Mouse (Mus musculus): ENCODE measurements around the gene Uxs1. TPM values are rescaled to one million over a fixed set of nuclear protein-coding genes. Genes with fewer than 3 reads are reported as not detected.
A peak's percentile ranks its signal among the peaks of the same experiment; 100 is the strongest.

Gene Uxs1
- 17.7 and 17.9 TPM in 2 replicates for polyA plus RNA-seq (2015; fragmentation: Nextera tagmentation; extraction: Ambion mirVana)

GRCm38 (mm10) chr1:43827763-43828194 lies at the start of gene Uxs1:
Gene Uxs1 (minus strand): TSS chr1:43827800.
- Histone ChIP-seq H3K27me3 (no peaks in the 10 kb centered on the region), H3K4me2 (replicated peaks) (peak within 1 kb of the TSS; percentile 93), H3K9me3 (no peaks in the 10 kb centered on the region), H3K4me3 (peak within 1 kb of the TSS; percentile 94), H3K9ac (replicated peaks) (peak within 1 kb of the TSS; percentile 86), H3K4me1 (peaks cover 39% of the 10 kb centered on the region), H3K36me3 (no peaks in the 10 kb centered on the region), H3K27ac (replicated peaks) (peak within 1 kb of the TSS; percentile 96)
- 2% methylated on average over 41 of the region's 41 CpGs for WGBS
- peak; percentile 99 for ATAC-seq (replicated peaks)

- no peaks in the 10 kb centered on the region for H3K27me3 ChIP-seq
- peak; percentile 58 for ATAC-seq (replicated peaks)
- H3K36me3 ChIP-seq: no peaks in the 10 kb centered on the region
- no peak overlapping the region for H3K9ac ChIP-seq (replicated peaks)
- H3K4me3 ChIP-seq: no peak overlapping the region
- WGBS: 74% methylated on average over 6 of the region's 6 CpGs
- no peak overlapping the region for H3K27ac ChIP-seq (replicated peaks)
- H3K9me3 ChIP-seq: no peaks in the 10 kb centered on the region
- H3K4me2 ChIP-seq (replicated peaks): no peak overlapping the region
- H3K4me1 ChIP-seq: no peaks in the 10 kb centered on the region
Measured at GRCm38 (mm10) chr1:43877233-43877632, 49.6 kb upstream of the Uxs1 start.

GRCm38 (mm10) chr1:43871116-43871515 lies 43.5 kb upstream of the Uxs1 start:
- Histone ChIP-seq H3K4me1 (no peaks in the 10 kb centered on the region), H3K36me3 (no peaks in the 10 kb centered on the region), H3K9me3 (no peaks in the 10 kb centered on the region), H3K4me3 (no peak overlapping the region), H3K27ac (replicated peaks) (no peak overlapping the region), H3K4me2 (replicated peaks) (no peak overlapping the region), H3K9ac (replicated peaks) (no peak overlapping the region), H3K27me3 (no peaks in the 10 kb centered on the region)
- no peak for ATAC-seq (replicated peaks)

- no peak overlapping the region for H3K4me3 ChIP-seq
- no peak overlapping the region for H3K9ac ChIP-seq (replicated peaks)
- no peak overlapping the region for H3K4me2 ChIP-seq (replicated peaks)
- H3K4me1 ChIP-seq: no peaks in the 10 kb centered on the region
- ATAC-seq (replicated peaks): no peak
- no peaks in the 10 kb centered on the region for H3K9me3 ChIP-seq
- no peaks in the 10 kb centered on the region for H3K27me3 ChIP-seq
- 90% methylated on average over 1 of the region's 1 CpGs for WGBS
- H3K27ac ChIP-seq (replicated peaks): no peak overlapping the region
- no peaks in the 10 kb centered on the region for H3K36me3 ChIP-seq
Measured at GRCm38 (mm10) chr1:43868510-43868909, 40.9 kb upstream of the Uxs1 start.

- Histone ChIP-seq H3K27ac (replicated peaks) (no peak overlapping the region), H3K9ac (replicated peaks) (no peak overlapping the region), H3K27me3 (no peaks in the 10 kb centered on the region), H3K4me1 (no peaks in the 10 kb centered on the region), H3K36me3 (no peaks in the 10 kb centered on the region), H3K9me3 (no peaks in the 10 kb centered on the region), H3K4me3 (no peak overlapping the region), H3K4me2 (replicated peaks) (no peak overlapping the region)
- no peak for ATAC-seq (replicated peaks)
Measured at GRCm38 (mm10) chr1:43864758-43865157, 37.2 kb upstream of the Uxs1 start.

GRCm38 (mm10) chr1:43862614-43863013 lies 35.0 kb upstream of the Uxs1 start:
- H3K4me1 ChIP-seq: no peaks in the 10 kb centered on the region
- H3K9ac ChIP-seq (replicated peaks): no peak overlapping the region
- no peak overlapping the region for H3K4me3 ChIP-seq
- no peaks in the 10 kb centered on the region for H3K9me3 ChIP-seq
- no peaks in the 10 kb centered on the region for H3K27me3 ChIP-seq
- ATAC-seq (replicated peaks): no peak
- WGBS: 98% methylated on average over 4 of the region's 4 CpGs
- no peak overlapping the region for H3K27ac ChIP-seq (replicated peaks)
- H3K4me2 ChIP-seq (replicated peaks): no peak overlapping the region
- H3K36me3 ChIP-seq: no peaks in the 10 kb centered on the region

GRCm38 (mm10) chr1:43858988-43859387 lies 31.4 kb upstream of the Uxs1 start:
- Histone ChIP-seq H3K4me2 (replicated peaks) (no peak overlapping the region), H3K4me3 (no peak overlapping the region), H3K4me1 (no peaks in the 10 kb centered on the region), H3K9me3 (no peaks in the 10 kb centered on the region), H3K9ac (replicated peaks) (no peak overlapping the region), H3K27me3 (no peaks in the 10 kb centered on the region), H3K36me3 (no peaks in the 10 kb centered on the region), H3K27ac (replicated peaks) (no peak overlapping the region)
- ATAC-seq (replicated peaks): no peak
- 74% methylated on average over 5 of the region's 5 CpGs for WGBS

GRCm38 (mm10) chr1:43857656-43858055 lies 30.1 kb upstream of the Uxs1 start:
- Histone ChIP-seq H3K4me1 (no peaks in the 10 kb centered on the region), H3K27me3 (no peaks in the 10 kb centered on the region), H3K4me3 (no peak overlapping the region), H3K4me2 (replicated peaks) (no peak overlapping the region), H3K9ac (replicated peaks) (no peak overlapping the region), H3K36me3 (no peaks in the 10 kb centered on the region), H3K27ac (replicated peaks) (no peak overlapping the region), H3K9me3 (no peaks in the 10 kb centered on the region)
- 86% methylated on average over 1 of the region's 1 CpGs for WGBS
- no peak for ATAC-seq (replicated peaks)

GRCm38 (mm10) chr1:43855591-43855990 lies 28.0 kb upstream of the Uxs1 start:
- no peak for ATAC-seq (replicated peaks)
- no peak overlapping the region for H3K4me3 ChIP-seq
- WGBS: 93% methylated on average over 1 of the region's 1 CpGs
- H3K9ac ChIP-seq (replicated peaks): no peak overlapping the region
- no peaks in the 10 kb centered on the region for H3K36me3 ChIP-seq
- H3K4me2 ChIP-seq (replicated peaks): no peak overlapping the region
- H3K9me3 ChIP-seq: no peaks in the 10 kb centered on the region
- H3K4me1 ChIP-seq: no peaks in the 10 kb centered on the region
- H3K27ac ChIP-seq (replicated peaks): no peak overlapping the region
- H3K27me3 ChIP-seq: no peaks in the 10 kb centered on the region

- ATAC-seq (replicated peaks): no peak
- H3K4me1 ChIP-seq: no peaks in the 10 kb centered on the region
Measured at GRCm38 (mm10) chr1:43843398-43843797, 15.8 kb upstream of the Uxs1 start.

GRCm38 (mm10) chr1:43837236-43837635 lies 9.6 kb upstream of the Uxs1 start:
- Histone ChIP-seq H3K4me3 (no peak overlapping the region), H3K27me3 (no peaks in the 10 kb centered on the region), H3K4me1 (no peaks in the 10 kb centered on the region), H3K4me2 (replicated peaks) (no peak overlapping the region), H3K27ac (replicated peaks) (no peak overlapping the region), H3K9ac (replicated peaks) (no peak overlapping the region), H3K9me3 (no peaks in the 10 kb centered on the region), H3K36me3 (no peaks in the 10 kb centered on the region)
- ATAC-seq (replicated peaks): no peak
- WGBS: 94% methylated on average over 1 of the region's 1 CpGs

More at GRCm38 (mm10) chr1:43843398-43843797, 15.8 kb upstream of the Uxs1 start:
- Histone ChIP-seq H3K4me3 (no peak overlapping the region), H3K36me3 (no peaks in the 10 kb centered on the region), H3K27ac (replicated peaks) (no peak overlapping the region), H3K9ac (replicated peaks) (no peak overlapping the region), H3K4me2 (replicated peaks) (no peak overlapping the region), H3K9me3 (no peaks in the 10 kb centered on the region), H3K27me3 (no peaks in the 10 kb centered on the region)
- 75% methylated on average over 2 of the region's 2 CpGs for WGBS

- WGBS: 63% methylated on average over 1 of the region's 1 CpGs
- Histone ChIP-seq H3K4me3 (no peak overlapping the region), H3K9ac (replicated peaks) (no peak overlapping the region), H3K27me3 (no peaks in the 10 kb centered on the region), H3K4me1 (peaks cover 26% of the 10 kb centered on the region), H3K27ac (replicated peaks) (no peak overlapping the region), H3K9me3 (no peaks in the 10 kb centered on the region), H3K4me2 (replicated peaks) (no peak overlapping the region), H3K36me3 (no peaks in the 10 kb centered on the region)
- ATAC-seq (replicated peaks): no peak
Measured at GRCm38 (mm10) chr1:43830096-43830495, 2.5 kb upstream of the Uxs1 start.

- Histone ChIP-seq H3K4me2 (replicated peaks) (peak overlapping the region; percentile 93), H3K27ac (replicated peaks) (peak overlapping the region; percentile 96), H3K9me3 (no peaks in the 10 kb centered on the region), H3K9ac (replicated peaks) (peak overlapping the region; percentile 86), H3K36me3 (no peaks in the 10 kb centered on the region), H3K4me3 (peak overlapping the region; percentile 94), H3K27me3 (no peaks in the 10 kb centered on the region), H3K4me1 (peaks cover 39% of the 10 kb centered on the region)
- peak; percentile 72 for ATAC-seq (replicated peaks)
- under 1% methylated on average over 67 of the region's 68 CpGs for WGBS
Measured at GRCm38 (mm10) chr1:43827002-43827762, 418 bp downstream of the Uxs1 start.
